Mouse (Mus musculus) frontal cortex, adult 2 months (tissue): ENCODE results near the gene Zfp992. TPM values are rescaled to one million over a fixed set of nuclear protein-coding genes. Genes with fewer than 3 reads are reported as not detected.
"Not testable (repeated sequence)": the region's sequence is repeated elsewhere in the genome, so short reads cannot be mapped to it uniquely, and the experiment has no call there.

Source experiments
- DNase-seq, 2 experiments: peaks; one replicate each; pipeline ENCODE4 v3.0.0; 2022; ENCODE audit warnings: low spot score in 1 of 2; ENCODE audit errors: extremely low spot score in 1 of 2
- polyA plus RNA-seq: library from polyadenylated mRNA; depleted of rRNA; stranded (reverse); fragments of >200 nt; gene quantifications from 2 replicates; pipeline ENCODE4 v1.2.3, GENCODE M21; 2012; rRNA removed

The Zfp992 gene
- polyA plus RNA-seq, 1 experiment: 0.32 TPM

DNA sequence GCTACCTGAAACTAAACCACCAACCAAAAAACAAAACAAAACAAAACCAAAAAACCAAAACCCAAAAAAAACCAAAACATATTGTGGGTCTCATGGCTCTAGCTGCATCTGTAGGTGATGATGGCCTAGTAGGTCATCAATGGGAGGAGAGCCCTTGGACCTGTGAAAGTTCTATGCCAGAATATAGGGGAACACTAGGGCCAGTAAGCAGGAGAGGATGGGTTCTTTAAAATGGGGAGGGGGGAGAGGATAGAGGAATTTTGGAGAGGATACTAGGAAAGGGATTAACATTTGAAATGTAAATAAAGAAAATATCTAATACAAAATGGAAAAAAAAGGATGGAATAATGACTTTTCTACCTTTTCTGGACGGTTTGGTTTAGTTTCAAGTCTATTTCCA is 67.7 kb downstream of the Zfp992 start:
- DNase-seq: no peak

DNA sequence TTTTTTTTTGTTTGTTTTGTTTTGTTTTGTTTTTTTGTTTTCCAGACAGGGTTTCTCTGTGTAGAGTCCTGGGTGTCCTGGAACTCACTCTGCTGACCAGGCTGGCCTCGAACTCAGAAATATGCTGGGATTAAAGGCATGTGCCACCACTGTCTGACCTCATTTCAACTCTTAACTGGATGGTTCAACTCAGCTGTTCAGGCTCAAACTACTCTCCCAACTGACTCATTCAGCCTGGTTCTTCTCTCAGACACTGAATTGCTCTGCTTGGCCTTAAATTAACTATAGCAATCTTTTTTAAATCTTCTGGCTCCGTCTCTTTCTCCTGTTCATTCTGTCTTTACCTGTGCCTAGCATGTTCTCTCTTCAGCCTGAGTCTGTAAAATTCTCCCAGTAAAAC is 68.3 kb downstream of the Zfp992 start:
- not testable (repeated sequence) for DNase-seq

Other genes with a start within 250 kb of the Zfp992 start
- 0.14 and 0.17 TPM in 2 replicates for gene Zfp981, start 53.0 kb downstream of the Zfp992 start, polyA plus RNA-seq
- 1.0 and 3.8 TPM in 2 replicates for gene Zfp993, start 161.9 kb downstream of the Zfp992 start, polyA plus RNA-seq